Mouse (Mus musculus): Measurements from ENCODE around the gene Rnf38.

Rnf38 gene

GRCm38 (mm10) chr4:44223444-44223843 is 10.1 kb downstream of the Rnf38 start:
- DNase-seq = no peak

DNA sequence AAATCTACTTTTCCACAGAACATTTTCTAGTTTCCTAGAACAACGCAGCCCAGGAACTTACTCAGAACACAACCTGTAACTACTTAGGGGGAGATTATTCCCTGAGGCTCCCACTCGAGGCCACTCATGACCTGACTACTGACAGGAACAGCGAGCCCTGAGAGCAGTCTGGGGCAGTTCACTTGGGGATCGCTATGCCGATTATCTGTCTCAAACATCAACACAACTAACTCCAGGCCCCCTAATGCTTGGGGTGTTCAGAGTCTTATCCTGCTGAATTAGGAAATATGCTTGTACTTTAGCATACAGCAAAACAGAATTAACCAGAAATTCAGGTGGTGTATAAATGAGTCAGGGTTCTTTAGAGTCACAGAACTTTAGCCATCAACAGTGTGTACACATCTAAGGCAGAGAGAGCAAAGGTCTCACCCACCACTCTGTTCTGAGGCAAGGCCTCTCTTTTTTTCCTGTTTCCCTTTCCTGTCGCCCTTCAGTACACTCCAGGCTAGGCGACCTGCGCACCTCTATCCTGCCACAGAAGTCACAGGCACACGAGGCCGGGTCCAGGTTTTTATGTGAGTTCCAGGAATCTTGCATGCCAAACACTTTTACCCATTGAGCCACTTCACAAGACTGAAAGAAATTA is 16.7 kb downstream of the Rnf38 start:
- no peak for DNase-seq

DNA sequence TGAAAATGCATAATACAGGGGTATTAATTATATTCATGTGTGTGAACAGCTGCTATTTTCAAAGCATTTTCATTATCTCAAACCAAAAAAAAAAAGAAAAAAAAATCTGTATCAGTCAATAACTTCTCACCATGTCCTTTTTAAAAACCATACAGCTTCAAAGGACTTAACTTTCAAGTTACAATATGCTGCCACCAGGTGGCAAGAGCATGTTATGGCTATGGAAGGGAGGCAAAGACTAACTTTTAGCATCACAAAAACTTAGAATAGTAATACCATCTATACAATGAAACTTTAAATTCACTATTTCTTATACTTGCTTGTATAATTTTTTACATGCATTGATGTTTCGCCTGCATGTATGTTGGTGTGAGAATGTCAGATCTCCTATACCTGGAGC is 33.6 kb downstream of the Rnf38 start:
- DNase-seq = peak; percentile 43 to 50

DNA sequence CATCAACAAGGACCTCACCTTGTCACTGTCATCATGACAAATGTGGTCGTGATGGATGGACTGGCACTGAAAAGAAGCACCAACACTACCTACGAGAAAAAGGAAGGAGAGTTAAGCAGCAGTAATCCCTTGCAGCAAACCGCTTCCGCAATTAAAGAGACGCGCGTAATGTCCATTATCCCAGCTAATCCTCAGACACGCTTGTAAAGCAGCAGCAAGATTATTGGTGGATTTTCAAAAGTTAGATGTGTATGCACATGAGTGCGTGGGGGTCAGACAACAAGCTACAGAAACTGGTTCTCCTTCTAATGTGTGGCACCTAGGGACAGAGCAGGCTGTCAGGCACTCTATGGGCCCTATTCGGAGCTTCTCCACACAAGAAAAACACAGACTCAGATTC is 46.2 kb downstream of the Rnf38 start:
- DNase-seq = no peak

DNA sequence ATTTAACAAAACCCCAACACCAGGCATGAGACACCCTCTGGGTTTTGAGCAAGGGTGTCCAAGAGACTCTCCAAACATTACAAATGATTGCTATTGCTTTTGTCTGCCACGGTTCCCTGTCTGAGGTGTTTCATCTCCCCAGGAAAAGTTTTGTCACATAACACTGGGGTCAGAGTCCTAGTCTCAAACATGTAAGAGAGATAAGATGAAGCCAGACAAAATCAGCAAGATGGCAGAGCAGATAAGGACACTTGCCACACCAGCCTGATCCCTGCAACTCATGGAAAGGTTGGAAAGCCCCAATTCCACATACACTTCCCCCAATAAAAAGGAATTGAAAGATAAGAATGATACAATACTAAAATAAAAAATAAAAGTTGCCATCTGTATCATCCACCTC is 49.7 kb downstream of the Rnf38 start:
- DNase-seq = no peak

DNA sequence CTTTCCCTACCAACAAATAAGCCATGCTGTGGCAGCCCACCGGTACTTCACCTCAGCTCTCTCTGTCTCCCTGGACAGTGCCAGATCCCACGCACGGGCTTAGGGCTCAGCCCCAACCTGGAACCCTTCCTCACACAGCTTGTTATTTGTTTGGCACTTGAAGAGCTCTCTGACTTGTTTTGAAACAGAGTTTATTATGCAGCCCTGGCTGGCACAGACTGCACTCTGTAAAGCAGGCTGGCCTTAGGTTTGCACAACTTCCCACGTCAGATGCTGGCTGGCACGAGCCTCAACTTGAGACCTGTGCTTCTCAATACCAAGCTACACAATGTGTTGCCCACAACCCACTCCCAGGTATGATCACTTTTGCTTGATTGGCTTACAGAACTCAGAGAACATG is 53.8 kb downstream of the Rnf38 start:
- DNase-seq = no peak

DNA sequence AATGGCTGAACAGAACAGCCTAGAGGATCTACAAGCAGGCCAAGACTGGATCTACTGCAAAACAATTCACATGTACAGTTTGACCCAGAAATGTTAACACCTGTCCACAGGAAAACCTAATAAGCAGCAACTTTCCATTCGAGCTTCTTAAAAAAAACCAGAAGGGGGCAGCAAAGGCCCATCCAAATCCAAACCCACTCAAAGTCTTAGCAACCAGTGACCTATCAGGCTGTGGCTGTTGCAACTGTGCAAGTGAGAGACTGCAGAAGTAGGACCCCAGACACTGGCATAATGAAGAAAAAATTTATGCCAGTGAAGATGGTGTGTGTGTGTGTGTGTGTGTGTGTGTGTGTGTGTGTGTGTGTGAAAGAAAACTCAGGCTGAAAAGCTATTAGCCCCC is 60.4 kb downstream of the Rnf38 start:
- peak; percentile 54 to 66 for DNase-seq

GRCm38 (mm10) chr4:44172676-44173075 is 60.9 kb downstream of the Rnf38 start:
- DNase-seq = no peak

- DNase-seq = no peak
Observed at GRCm38 (mm10) chr4:44169884-44170283, 63.7 kb downstream of the Rnf38 start.

DNA sequence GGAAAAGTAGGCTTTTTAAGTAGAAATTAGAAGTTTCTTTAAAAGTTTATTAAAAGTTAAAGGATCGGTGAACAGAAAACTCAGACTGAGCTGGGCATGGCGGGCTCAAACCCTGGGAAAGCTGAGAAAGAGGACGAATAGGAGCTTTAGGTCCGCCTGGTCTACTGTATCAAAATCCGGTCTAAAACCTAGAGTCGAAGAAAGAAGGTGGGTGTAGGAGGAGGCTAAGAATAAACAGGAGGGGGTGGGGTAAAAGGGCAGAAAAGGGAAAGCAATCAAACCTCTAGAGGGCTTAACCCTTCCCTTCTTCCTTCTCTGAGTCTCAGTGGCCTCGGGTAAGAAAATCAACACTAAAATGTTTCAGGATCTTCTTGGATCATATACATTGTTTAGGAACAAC is 64.8 kb downstream of the Rnf38 start:
- DNase-seq = no peak

- peak; percentile 97 to 99 for DNase-seq
Observed at GRCm38 (mm10) chr4:44168231-44168647, 65.3 kb downstream of the Rnf38 start.

GRCm38 (mm10) chr4:44167397-44168121 is 66.0 kb downstream of the Rnf38 start:
- DNase-seq = peak; percentile 88 to 94

- no peak for DNase-seq
Observed at GRCm38 (mm10) chr4:44166702-44167396, 66.7 kb downstream of the Rnf38 start.

- DNase-seq = no peak
Observed at GRCm38 (mm10) chr4:44164621-44165020, 69.0 kb downstream of the Rnf38 start.

GRCm38 (mm10) chr4:44163034-44163433 is 70.6 kb downstream of the Rnf38 start:
- no peak for DNase-seq

GRCm38 (mm10) chr4:44160990-44161689 is 72.4 kb downstream of the Rnf38 start:
- DNase-seq = peak in 1 of 2 experiments; percentile 19

GRCm38 (mm10) chr4:44159839-44160238 is 73.8 kb downstream of the Rnf38 start:
- DNase-seq = no peak

DNA sequence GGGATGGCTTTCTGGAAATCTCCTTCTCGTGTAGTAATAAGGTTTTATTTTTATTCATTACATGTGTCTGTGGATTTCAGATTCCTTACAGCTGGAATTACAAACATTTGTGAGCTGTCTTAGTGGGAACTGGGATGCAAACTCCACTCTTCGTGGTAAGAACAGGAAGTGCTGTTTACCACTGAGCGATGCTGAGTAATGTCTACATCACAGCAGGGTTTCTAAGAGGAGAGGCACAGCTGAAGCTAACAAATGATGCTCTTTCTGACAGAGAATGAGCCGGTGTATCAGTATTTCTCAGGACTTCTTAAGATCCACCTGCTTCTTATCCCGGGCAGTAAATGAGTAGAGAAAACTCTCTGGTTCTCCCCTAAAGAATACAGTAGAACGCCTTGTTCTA is 77.1 kb downstream of the Rnf38 start:
- DNase-seq = no peak

- no peak for DNase-seq
Observed at GRCm38 (mm10) chr4:44154884-44155283, 78.7 kb downstream of the Rnf38 start.

- no peak for DNase-seq
Observed at GRCm38 (mm10) chr4:44152904-44153303, 80.7 kb downstream of the Rnf38 start.

GRCm38 (mm10) chr4:44126805-44127204 is 106.8 kb downstream of the Rnf38 start:
- DNase-seq = no peak

DNA sequence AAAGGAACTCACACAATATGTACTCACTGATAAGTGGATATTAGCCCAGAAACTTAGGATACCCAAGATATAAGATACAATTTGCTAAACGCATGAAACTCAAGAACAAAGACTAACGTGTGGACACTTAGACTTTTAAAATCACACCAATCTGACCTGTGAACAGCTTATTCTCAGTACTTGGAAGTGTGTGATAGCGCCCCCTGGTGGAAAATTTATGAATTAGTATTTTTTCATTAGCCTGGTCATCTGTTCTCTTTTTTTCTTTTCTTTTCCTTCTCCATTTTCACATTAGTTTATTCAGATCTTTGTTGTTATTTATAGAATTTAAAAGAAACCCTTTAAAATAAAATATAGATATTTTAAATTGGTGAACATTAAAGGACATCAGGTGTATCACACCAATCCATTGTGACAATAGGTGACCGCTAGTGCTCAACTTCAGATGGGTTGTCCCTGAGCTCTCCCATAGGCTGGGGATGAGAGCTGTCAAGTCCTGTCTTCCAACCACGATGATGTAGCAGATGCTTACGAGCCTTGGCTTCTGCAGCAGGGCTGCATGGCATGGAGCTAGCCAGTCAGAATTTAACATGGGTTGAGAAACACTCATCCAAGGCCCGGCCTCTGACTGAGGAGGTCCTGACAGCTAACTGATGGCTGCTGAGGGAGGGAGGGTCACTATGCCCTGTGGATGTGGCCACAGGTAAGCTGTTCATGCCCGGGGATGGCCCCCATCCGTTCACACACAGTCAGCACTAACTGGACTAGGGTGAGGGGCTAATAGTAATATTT is 114.0 kb downstream of the Rnf38 start:
- DNase-seq = no peak

Measured in kidney, postnatal 4 days (tissue).